Mouse (Mus musculus) cerebellum, postnatal 10 days (tissue): Measurements from ENCODE around the gene Anxa5.

Experiments
- DNase-seq, 2 experiments: peaks; one replicate each; pipeline ENCODE4 v3.0.0; 2021; ENCODE audit warnings: mixed read lengths in 2 of 2

Gene Anxa5

DNA sequence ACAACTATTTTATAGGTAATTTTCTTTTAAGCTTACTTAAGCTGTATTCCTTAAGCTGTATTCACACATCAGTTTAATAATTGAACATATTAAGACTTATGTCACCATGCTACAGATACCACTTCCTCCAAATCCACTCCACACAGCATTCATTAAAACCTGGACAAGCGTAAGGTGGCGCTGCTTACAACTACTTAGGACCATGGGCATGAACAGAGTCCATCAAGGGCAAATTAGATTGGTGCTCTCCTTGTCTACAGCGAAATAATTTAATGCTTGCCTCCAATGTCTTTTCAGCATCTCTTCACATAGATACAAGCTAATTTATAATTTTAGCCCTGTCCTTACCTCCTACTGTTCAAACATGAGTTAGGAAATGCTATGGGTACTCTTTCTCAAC is 29.7 kb downstream of the Anxa5 start:
- no peak for DNase-seq

- peak; percentile 79 to 86 for DNase-seq
These were observed 33.3 kb downstream of the Anxa5 start for GRCm38 (mm10) chr3:36442426-36442825.

GRCm38 (mm10) chr3:36440280-36440679 is 35.4 kb downstream of the Anxa5 start:
- DNase-seq = no peak

DNA sequence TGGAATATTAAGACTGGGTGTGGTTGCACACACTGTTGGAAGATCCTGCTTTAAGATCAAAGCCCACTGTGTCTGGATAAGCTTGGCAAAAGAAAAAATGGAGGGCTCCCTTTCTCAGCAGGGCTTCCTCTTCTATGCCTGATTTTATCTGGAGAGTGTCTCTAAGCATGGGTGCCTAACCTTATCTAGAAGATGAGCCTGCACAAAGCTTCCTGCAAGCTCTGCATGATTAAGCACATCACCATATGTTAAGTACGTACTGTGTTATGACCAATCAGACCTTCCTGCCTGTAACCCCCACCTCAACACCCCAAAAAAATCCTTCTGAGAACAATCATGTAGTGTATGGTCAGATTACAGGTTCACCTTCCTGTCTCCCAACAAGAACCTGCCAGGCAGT is 45.3 kb downstream of the Anxa5 start:
- no peak for DNase-seq

DNA sequence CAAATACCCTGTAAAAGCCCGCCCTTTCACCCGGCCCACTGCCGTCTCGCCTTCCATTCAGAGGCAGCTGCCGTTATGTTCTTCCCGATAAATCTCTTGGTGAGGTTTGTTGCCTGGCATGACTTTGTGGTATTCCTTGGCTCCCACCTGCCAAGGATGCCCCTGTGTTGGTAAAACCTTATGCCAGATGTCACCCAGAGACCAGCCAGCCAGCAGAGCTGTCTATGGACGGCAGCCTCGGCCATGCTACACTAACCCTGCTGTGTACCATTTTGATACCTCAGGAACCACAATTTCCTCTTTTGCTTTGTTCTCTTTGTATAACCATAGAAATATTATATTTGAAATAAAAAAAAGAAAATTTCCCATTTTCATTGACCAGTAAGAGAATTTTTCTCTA is 48.3 kb downstream of the Anxa5 start:
- no peak for DNase-seq

DNA sequence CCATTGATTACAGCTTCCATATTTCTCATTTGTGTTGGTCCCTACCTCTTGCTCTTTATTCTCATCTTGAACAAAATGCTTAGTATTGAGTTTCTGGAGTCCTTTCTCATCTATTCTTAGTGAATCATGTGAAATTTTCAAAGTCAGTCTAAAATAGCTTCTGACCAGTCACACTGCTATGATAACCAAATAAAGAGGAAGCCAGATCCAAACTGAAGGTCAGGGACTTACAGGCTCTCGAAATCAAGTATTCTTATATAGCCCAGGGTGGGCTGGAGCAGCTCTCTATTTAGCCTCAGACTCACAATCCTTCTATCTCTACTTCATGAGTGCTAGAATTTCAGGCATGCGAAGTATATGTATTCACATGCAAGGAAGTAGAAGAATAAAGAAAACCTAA is 66.2 kb downstream of the Anxa5 start:
- no peak for DNase-seq

DNA sequence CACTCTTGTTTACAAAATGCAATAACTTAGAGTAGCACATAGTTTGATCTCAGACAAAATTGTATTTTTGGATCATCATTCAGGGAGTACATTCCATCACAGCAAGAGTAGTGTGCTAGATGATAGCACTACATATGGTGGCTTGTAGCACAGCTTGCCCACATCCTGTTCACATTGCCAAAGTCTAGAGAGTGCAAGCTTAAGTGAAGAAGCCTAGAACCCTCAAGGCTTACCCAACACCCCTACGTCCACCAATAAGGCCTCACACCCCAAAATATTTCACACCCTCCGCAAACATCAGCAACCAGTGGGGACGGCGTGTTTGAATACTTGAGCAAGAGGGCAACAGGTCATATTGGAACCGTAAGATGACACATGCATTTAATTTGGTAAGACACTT is 68.7 kb downstream of the Anxa5 start:
- no peak for DNase-seq

- peak; percentile 68 to 71 for DNase-seq
These were observed 69.4 kb downstream of the Anxa5 start for GRCm38 (mm10) chr3:36406340-36406739.

- DNase-seq = no peak
These were observed 73.8 kb downstream of the Anxa5 start for GRCm38 (mm10) chr3:36401900-36402299.

DNA sequence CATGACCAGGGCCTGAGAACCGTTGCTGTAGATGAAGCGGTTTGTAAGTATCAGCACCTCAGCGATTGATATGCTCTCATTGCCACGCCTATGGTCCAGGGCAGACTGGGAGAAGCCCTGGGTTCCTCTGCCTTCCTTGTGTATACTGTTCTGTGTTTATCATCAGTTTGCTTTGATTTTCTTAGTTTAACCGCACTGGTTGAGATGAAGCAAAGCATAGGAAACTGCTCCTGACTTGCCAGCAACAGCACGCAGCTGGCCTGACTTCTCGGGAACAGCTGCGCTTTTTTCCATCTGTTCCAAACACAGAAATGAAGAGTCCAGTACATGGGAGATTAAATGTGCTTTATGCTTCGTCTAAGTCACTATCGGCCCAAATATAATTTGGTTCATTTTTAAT is 75.0 kb downstream of the Anxa5 start:
- DNase-seq = peak; percentile 13 to 15
